Mouse (Mus musculus): ENCODE data around the gene Ambp.
A peak's percentile ranks its signal among the peaks of the same experiment; 100 is the strongest.

Gene Ambp

GRCm38 (mm10) chr4:63118639-63119437, 35.8 kb downstream of the Ambp start:
- DNase-seq = peak; percentile 84

DNA sequence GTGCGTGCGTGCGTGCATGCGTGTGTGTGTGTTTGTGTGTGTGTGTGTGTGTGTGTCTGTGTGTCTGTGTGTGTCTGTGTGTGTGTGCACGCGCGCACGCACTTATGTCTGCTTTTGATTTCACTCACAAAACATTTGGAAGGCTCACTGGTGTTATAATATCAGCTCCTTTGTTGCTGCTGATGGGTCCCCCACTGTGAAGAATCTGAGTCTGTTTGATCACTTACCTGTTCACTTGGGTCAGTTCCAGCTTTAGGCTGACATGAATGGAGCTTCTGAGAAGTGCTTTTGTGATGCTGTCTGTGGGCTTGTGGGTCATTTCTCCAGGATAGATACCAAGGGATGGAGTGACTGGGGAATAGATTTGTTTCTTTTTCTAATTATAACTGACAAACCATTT, 48.9 kb downstream of the Ambp start:
- no peak for DNase-seq

DNA sequence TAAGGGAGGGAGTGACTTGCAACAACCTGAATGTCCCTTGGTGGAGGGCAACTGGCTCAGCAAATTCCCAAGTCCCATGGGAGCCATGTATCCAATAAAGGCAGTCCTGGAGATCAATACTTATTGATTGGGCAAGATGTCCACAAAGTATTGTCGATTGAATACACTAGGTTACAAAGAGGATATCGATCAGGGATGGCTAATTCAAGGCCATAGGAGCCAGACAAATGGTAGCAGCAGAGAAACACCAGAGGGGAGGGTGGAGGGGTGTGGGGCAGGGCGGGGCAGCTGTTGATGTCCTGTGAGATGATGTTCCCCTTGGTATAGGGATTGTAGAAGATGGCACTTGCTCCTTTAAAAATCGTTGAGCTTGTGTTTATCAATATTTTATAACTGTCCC, 52.6 kb downstream of the Ambp start:
- DNase-seq = no peak

DNA sequence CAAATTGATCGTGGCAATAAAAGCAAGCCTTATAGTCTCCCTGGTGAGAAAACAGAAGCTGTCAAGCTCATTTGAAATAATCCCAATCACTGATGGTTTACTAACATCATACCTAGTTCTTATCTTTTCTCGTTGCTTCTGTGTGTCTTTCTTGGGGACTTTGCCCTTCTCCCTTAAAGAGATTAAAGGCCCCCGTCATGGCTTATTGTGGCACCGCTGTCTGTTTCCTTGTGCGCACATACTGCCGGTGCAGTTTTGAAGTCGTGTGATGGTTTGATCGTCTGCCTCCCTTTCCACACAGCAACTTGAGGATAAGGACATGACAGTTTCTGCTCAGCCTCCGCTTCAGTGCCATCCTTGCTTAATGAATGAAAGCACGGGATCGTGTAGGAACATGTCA, 54.1 kb downstream of the Ambp start:
- DNase-seq = no peak

- DNase-seq = no peak
Measured at GRCm38 (mm10) chr4:63097603-63098002, 57.0 kb downstream of the Ambp start.

All from kidney, adult 18-20 months (tissue).